Mouse (Mus musculus) midbrain, embryonic 15.5 days (tissue): ENCODE measurements around the gene Cln3. TPM values are rescaled to one million over a fixed set of nuclear protein-coding genes. Genes with fewer than 3 reads are reported as not detected.
A peak's percentile ranks its signal among the peaks of the same experiment; 100 is the strongest.

Source experiments
- ATAC-seq: fragments of 200-750 bp; cut with Nextera tagmentation; replicated peaks from 2 replicates; pipeline ENCODE4 v1.8.0; 2017; ENCODE audit warnings: moderate TSS enrichment
- H3K27ac ChIP-seq: fragments of 300-500 bp; sonication (generic); 2 replicates; pipeline ENCODE4 v1.5.1; 2015; ENCODE audit warnings: mild to moderate bottlenecking, inconsistent platforms
- H3K27me3 ChIP-seq: fragments of 300-500 bp; sonication (generic); replicated peaks from 2 replicates; pipeline ENCODE4 v1.6.1; 2015; ENCODE audit warnings: inconsistent platforms
- H3K36me3 ChIP-seq: fragments of 300-500 bp; sonication (generic); replicated peaks from 2 replicates; pipeline ENCODE4 v1.6.1; 2015; ENCODE audit warnings: inconsistent platforms
- H3K4me1 ChIP-seq: fragments of 300-500 bp; sonication (generic); 2 replicates; pipeline ENCODE4 v1.6.1; 2015; ENCODE audit warnings: inconsistent platforms
- H3K4me2 ChIP-seq: fragments of 300-500 bp; sonication (generic); 2 replicates; pipeline ENCODE4 v1.6.1; 2015; ENCODE audit warnings: inconsistent platforms, mild to moderate bottlenecking, moderate library complexity
- H3K4me3 ChIP-seq: fragments of 300-500 bp; sonication (generic); 2 replicates; pipeline ENCODE4 v1.5.1; 2015; ENCODE audit warnings: mild to moderate bottlenecking, inconsistent platforms
- H3K9ac ChIP-seq: fragments of 300-500 bp; sonication (generic); 2 replicates; pipeline ENCODE4 v1.6.1; 2015; ENCODE audit warnings: mild to moderate bottlenecking, inconsistent platforms
- H3K9me3 ChIP-seq: fragments of 300-500 bp; sonication (generic); 2 replicates; pipeline ENCODE4 v1.6.1; 2016; ENCODE audit warnings: inconsistent platforms
- WGBS: fragments of 180-500 bp; shearing (Covaris S2); methylation state at CpG from one replicate; pipeline ENCODE4 v1.1.7; 2015; ENCODE audit warnings: mixed read lengths; 5-methylcytosine and 5-hydroxymethylcytosine counted together
- polyA plus RNA-seq: library from polyadenylated mRNA; unstranded; fragments of >200 nt; fragmentation: Nextera tagmentation; extraction: Ambion mirVana; gene quantifications from 2 replicates; pipeline ENCODE4 v1.2.1, GENCODE M21; 2015

Cln3 gene
- polyA plus RNA-seq, 1 experiment from 2014 or later = 35.6 TPM

DNA sequence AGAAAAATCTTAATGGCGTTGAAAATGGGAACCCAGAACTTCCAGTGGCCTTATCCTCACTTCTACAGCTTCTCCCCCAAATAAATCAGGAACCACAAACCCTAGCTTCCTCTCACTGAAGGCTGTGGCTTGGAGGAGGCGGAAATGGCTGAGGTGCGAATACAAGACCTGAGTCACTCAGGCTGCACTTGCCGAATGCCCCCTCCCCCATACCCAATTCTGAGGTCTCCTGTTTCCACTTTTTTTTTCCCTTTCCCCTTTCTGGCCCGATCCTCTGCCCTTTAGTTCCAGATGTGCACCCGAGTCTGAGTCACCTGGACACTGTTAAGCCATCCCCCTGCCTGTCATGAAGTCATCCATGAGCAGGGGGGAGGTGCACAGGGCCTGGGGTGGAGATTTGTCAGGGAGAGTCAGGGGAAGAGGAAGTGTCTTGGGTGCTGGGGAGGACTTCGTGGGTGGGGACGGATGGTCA lies 1.1 kb downstream of the Cln3 start, which contains the start of gene Apobr:
Gene Apobr (plus strand): TSS at position 437 of the 472 bp plus-strand sequence.
- Histone ChIP-seq H3K9ac (no peak within 1 kb of the TSS), H3K4me2 (peak within 1 kb of the TSS; percentile 63), H3K27me3 (peaks cover 13% of the 10 kb centered on the region; the same call in 1 of the 2 replicates), H3K36me3 (no peaks in the 10 kb centered on the region), H3K9me3 (no peaks in the 10 kb centered on the region), H3K4me3 (peak within 1 kb of the TSS; percentile 74), H3K4me1 (peaks cover 16% of the 10 kb centered on the region), H3K27ac (peak within 1 kb of the TSS; percentile 92)
- no peak for ATAC-seq
- 83% methylated on average over 8 of the region's 8 CpGs for WGBS

DNA sequence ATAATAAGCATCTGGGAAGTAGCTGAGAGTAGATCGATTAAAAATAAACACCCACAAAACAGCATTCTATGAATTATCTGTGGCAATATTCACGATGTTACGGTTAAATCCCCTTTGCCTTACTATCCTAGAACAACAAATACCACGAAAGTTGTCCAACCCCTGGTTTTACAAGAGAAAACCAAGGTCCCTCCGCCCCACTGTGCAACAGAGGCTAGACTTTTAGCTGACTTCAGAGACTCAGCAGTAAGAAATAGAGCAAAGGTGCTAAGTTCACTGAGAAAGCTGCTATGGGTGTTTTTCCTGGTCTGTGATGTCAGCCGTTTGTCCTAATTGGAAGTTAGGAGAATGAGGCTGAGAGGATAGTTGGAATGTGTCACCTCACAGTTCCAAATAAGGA lies 1.9 kb downstream of the Cln3 start:
- H3K36me3 ChIP-seq = no peaks in the 10 kb centered on the region
- ATAC-seq = no peak
- peak overlapping the region; percentile 63 for H3K4me2 ChIP-seq
- peak overlapping the region; percentile 92 for H3K27ac ChIP-seq
- H3K4me3 ChIP-seq = peak overlapping the region; percentile 74
- WGBS = 65% methylated on average over 6 of the region's 6 CpGs
- H3K9ac ChIP-seq = peak overlapping the region; percentile 21
- no peaks in the 10 kb centered on the region for H3K9me3 ChIP-seq
- H3K27me3 ChIP-seq = peaks cover 13% of the 10 kb centered on the region; the same call in 1 of the 2 replicates
- H3K4me1 ChIP-seq = peaks cover 16% of the 10 kb centered on the region

DNA sequence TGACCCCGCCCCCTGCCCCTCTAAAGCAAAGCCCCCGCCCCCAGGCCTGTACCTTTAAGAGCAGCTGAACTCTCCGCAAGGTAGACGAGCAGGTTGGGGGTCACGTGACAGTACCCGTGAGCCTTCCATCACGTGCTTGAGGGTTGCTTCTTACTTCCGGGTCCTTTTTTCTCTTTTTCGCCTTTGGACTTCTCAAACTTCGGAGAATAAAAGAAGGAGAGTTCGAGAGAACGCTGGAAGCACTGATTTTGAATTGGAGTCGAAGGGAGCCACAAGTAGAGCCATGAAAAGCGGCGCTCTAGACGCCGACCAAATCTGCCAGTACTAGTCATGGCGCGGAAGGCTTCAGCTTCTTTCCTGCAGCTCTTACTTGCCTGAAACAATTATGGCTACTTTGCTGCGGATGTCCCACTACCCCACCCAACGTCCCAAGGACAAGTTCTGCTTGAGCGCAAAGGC lies 2.3 kb downstream of the Cln3 start:
- 1% methylated on average over 22 of the region's 22 CpGs for WGBS
- no peaks in the 10 kb centered on the region for H3K36me3 ChIP-seq

DNA sequence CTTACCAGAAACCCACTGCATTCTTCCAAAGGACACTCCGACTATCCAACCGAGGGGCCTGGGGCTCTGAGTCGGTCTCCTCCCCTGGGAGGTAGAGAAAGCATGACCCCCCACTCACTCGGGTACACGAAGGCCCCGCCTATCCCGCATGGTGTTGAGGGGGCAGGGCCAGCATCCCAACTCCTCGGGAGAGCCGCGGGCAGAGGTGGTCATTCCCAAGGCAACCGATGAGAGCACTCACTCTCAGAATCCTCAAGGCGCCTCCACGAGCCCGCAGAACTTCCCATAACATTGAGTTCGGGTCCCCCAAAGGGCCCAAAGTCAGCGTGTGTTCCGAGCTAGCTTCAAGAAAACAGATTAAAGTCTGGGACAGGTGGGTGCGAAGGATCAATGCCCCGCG lies 2.9 kb downstream of the Cln3 start:
- Histone ChIP-seq H3K27ac (peak overlapping the region; percentile 92; the same call in 1 of the 2 replicates), H3K4me1 (peaks cover 16% of the 10 kb centered on the region)

More for the DNA sequence above, 2.3 kb downstream of the Cln3 start:
- Histone ChIP-seq H3K4me1 (peaks cover 16% of the 10 kb centered on the region), H3K4me3 (peak overlapping the region; percentile 74), H3K9me3 (no peaks in the 10 kb centered on the region), H3K9ac (peak overlapping the region; percentile 21), H3K4me2 (peak overlapping the region; percentile 63), H3K27me3 (peaks cover 13% of the 10 kb centered on the region; the same call in 1 of the 2 replicates), H3K27ac (peak overlapping the region; percentile 92)
- peak; percentile 91 for ATAC-seq

DNA sequence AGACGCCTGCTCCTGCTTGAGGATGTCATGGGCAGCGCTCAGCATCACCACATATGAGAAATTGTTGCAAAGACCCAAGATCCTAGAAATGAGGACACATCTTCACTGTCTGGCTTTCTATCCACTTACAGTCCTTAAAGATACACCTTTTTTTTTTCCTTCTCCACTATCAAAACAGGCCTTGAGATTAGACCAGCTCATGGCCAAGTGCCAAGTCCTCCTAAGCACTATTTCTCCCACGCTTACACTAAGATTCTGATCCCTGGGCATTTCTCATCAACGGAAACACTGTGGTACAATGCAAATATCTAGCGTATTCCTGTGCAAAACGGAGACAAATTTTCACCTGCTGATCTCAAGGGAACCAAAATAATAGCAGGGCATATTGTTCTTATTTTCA lies 4.0 kb downstream of the Cln3 start:
- peaks cover 10% of the 10 kb centered on the region; the same call in 1 of the 2 replicates for H3K27me3 ChIP-seq
- H3K9me3 ChIP-seq = no peaks in the 10 kb centered on the region
- H3K27ac ChIP-seq = no peak overlapping the region
- H3K4me2 ChIP-seq = peak overlapping the region; percentile 20; the same call in 1 of the 2 replicates
- H3K4me3 ChIP-seq = no peak overlapping the region
- no peak for ATAC-seq
- H3K9ac ChIP-seq = no peak overlapping the region
- 87% methylated on average over 6 of the region's 6 CpGs for WGBS
- H3K4me1 ChIP-seq = peaks cover 16% of the 10 kb centered on the region
- H3K36me3 ChIP-seq = no peaks in the 10 kb centered on the region

More for the DNA sequence above, 2.9 kb downstream of the Cln3 start:
- Histone ChIP-seq H3K4me2 (peak overlapping the region; percentile 63), H3K36me3 (no peaks in the 10 kb centered on the region), H3K27me3 (peaks cover 13% of the 10 kb centered on the region; the same call in 1 of the 2 replicates), H3K9me3 (no peaks in the 10 kb centered on the region), H3K4me3 (peak overlapping the region; percentile 74), H3K9ac (peak overlapping the region; percentile 21)
- ATAC-seq = peak; percentile 74
- 2% methylated on average over 20 of the region's 20 CpGs for WGBS

DNA sequence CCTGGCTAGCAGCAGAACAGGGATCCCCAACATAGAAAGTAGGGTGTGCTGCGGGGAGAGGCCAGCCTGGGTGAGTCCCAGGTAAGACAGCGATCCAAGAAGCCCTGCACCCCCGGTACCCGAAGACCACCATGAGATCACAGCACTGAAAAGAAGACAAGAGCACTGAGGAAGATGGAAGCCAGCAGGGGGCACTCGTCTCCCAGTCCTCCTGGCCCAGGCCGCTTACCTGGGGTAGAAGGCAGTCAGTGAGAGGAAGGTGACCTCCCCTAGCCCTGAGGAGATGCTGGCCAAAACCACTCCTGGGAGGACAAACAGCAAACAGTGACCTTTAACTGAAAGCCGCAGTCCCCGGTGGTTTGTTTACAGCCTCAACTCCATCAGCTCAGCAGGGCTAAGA lies 6.4 kb downstream of the Cln3 start:
- Histone ChIP-seq H3K4me3 (no peak overlapping the region), H3K9me3 (no peaks in the 10 kb centered on the region), H3K9ac (no peak overlapping the region), H3K4me1 (peaks cover 16% of the 10 kb centered on the region), H3K36me3 (no peaks in the 10 kb centered on the region; the same call in 1 of the 2 replicates), H3K27me3 (no peaks in the 10 kb centered on the region), H3K27ac (no peak overlapping the region), H3K4me2 (no peak overlapping the region)
- no peak for ATAC-seq
- 60% methylated on average over 8 of the region's 8 CpGs for WGBS

DNA sequence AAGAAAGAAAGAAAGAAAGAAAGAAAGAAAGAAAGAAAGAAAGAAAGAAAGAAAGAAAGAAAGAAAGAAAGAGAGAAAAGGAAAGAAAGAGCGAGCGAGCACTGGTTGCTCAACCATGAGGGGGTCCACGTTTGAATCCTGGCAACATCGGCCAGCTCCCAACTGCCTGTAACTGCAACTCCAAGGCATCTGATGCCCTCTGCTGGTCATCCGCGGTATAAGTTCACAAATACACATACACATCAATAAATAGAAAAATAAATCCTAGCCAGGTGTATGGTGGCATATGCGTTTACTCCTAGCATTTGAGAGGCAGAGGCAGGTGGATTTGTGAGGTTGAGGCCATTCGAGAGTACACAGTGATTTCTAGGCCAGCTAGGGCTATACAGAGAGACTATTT lies 8.7 kb downstream of the Cln3 start:
- H3K9me3 ChIP-seq = no peaks in the 10 kb centered on the region
- ATAC-seq = no peak
- WGBS = 49% methylated on average over 8 of the region's 8 CpGs
- no peak overlapping the region for H3K9ac ChIP-seq
- no peaks in the 10 kb centered on the region for H3K27me3 ChIP-seq
- H3K4me3 ChIP-seq = no peak overlapping the region
- no peak overlapping the region for H3K27ac ChIP-seq
- no peak overlapping the region for H3K4me2 ChIP-seq
- H3K4me1 ChIP-seq = peaks cover 10% of the 10 kb centered on the region
- H3K36me3 ChIP-seq = peaks cover 5% of the 10 kb centered on the region; the same call in 1 of the 2 replicates

DNA sequence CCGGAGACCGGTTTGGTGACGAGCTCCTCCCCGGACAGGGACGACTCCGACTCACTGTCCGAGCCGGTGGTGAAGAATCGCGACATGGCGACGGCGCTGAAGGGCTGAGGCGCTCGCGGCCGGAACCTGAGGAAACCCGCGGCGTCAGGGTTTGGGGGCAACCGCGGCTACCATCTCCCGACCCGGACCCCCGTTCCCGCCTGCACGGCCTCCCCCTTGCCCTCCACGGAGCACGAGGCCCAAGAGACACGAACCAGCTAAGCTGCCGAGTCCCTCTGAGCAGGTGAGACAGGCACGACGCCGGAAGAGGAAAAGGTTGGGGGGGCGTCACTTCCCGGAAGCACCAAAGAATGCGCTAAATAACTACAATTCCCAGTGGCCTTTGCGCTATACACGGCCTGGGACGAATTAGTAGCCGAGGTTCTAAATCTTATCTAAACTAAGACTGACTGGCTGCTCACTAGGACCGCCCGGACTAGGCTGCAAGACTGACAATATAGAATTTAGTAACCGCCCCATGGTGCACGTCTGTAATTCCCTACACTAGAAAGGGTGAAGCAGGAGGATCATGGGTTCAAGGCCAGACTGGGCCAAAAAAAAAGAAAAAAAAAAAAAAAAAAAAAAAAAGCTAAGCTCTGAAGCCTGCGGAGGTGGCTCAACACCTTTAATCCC lies 19.4 kb downstream of the Cln3 start, which contains the start of gene Eif3c:
Gene Eif3c (minus strand): TSS at position 318 of the 672 bp plus-strand sequence.
- under 1% methylated on average over 46 of the region's 46 CpGs for WGBS
- Histone ChIP-seq H3K4me1 (peaks cover 11% of the 10 kb centered on the region), H3K9me3 (no peaks in the 10 kb centered on the region), H3K9ac (peak within 1 kb of the TSS; percentile 87), H3K27ac (peak within 1 kb of the TSS; percentile 85), H3K4me2 (peak within 1 kb of the TSS; percentile 71), H3K36me3 (peaks cover 27% of the 10 kb centered on the region), H3K4me3 (peak within 1 kb of the TSS; percentile 99), H3K27me3 (no peaks in the 10 kb centered on the region)
- peak; percentile 96 for ATAC-seq

DNA sequence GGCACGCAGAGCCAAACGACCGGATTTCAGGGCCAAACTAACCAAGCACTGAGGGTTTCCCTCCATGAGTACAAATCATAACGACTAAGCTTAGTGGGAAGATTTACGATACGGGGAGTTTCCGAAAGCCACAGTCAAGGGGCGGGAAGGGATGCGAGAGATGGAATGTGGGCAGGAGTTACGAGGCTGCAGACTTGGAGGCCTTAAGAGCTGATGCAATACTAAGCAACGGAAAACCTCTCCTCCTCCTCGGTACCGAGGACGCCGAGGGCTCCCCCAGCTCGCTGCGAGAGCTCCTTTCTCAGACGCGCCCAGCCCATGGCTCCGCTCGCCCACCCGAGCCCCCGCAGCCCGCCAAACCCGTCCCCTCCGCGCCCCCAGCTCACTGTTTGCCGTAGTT lies 19.9 kb downstream of the Cln3 start:
- peak; percentile 46 for ATAC-seq
- Histone ChIP-seq H3K9ac (peak overlapping the region; percentile 87), H3K27ac (peak overlapping the region; percentile 85), H3K36me3 (peaks cover 32% of the 10 kb centered on the region), H3K9me3 (no peaks in the 10 kb centered on the region), H3K4me1 (peaks cover 11% of the 10 kb centered on the region), H3K4me3 (peak overlapping the region; percentile 99), H3K4me2 (peak overlapping the region; percentile 71), H3K27me3 (no peaks in the 10 kb centered on the region)
- WGBS = 1% methylated on average over 28 of the region's 28 CpGs

DNA sequence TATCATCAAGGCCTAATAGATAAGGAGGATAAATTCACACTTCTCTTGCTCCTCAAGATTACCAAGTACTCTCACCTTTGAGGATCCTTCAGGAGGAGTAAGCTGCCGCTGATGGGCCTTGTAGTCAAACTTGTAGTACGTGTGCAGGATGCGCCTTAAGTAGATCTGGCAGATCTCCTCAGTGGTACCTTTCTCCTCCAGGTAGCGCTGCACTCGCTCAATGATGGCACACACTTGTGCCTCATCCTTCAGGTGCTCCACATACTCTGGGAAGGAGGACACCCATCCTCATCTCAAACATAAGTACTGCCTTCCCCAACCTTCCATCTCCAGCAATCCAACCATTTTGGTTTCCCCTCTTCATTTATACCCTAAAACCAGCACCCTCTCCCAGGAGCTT lies 29.0 kb downstream of the Cln3 start:
- 95% methylated on average over 5 of the region's 5 CpGs for WGBS
- no peak for ATAC-seq
- H3K27ac ChIP-seq = no peak overlapping the region

DNA sequence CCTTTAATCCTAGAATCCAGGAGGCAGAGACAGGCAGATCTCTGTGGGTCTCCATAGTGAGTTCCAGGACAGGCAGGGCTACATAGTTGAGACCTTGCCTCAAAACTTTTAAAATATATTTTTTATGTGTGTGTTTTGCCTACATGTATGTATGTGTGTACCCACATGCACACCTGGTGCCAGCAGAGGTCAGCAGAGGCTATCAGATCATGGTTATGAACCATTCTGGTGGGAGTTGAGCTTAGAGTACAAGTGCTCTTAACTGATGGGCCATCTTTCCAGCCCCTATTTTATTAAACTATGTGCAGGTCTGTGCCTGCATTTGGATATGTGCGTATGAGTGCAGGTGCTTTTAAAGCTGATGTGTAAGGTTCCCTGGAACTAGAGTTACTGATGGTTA lies 30.8 kb downstream of the Cln3 start:
- no peaks in the 10 kb centered on the region for H3K9me3 ChIP-seq
- 100% methylated on average over 1 of the region's 1 CpGs for WGBS

More for the DNA sequence above, 29.0 kb downstream of the Cln3 start:
- Histone ChIP-seq H3K9ac (no peak overlapping the region), H3K36me3 (peaks cover 85% of the 10 kb centered on the region), H3K27me3 (no peaks in the 10 kb centered on the region), H3K9me3 (no peaks in the 10 kb centered on the region), H3K4me1 (no peaks in the 10 kb centered on the region), H3K4me2 (no peak overlapping the region), H3K4me3 (no peak overlapping the region)

DNA sequence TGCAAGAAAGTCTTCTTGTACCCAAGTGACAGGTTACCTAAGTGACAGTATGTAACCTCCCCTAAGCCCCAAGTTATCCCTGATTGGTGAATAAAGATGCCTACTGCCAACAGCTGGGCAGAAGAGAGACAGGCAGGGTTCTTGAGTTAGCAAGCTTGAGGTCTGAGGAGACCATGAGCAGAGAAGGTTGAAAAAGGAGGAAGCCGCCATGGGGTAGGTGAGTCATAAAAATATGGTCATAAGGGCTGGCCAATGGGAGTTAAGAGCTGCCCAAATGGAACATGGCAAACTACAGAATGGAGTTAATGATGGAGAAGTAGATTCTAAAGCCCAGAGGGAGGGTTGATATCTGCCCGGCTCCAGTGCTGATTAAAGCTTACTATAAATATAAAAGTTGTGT lies 40.0 kb downstream of the Cln3 start:
- no peak overlapping the region for H3K9ac ChIP-seq
- H3K4me3 ChIP-seq = no peak overlapping the region
- no peak overlapping the region for H3K27ac ChIP-seq
- H3K36me3 ChIP-seq = peaks cover 51% of the 10 kb centered on the region
- no peaks in the 10 kb centered on the region for H3K4me1 ChIP-seq
- H3K9me3 ChIP-seq = no peaks in the 10 kb centered on the region
- 90% methylated on average over 2 of the region's 2 CpGs for WGBS
- no peaks in the 10 kb centered on the region for H3K27me3 ChIP-seq
- H3K4me2 ChIP-seq = no peak overlapping the region
- ATAC-seq = no peak

More for the DNA sequence above, 30.8 kb downstream of the Cln3 start:
- Histone ChIP-seq H3K4me2 (no peak overlapping the region), H3K4me1 (no peaks in the 10 kb centered on the region), H3K4me3 (no peak overlapping the region), H3K36me3 (peaks cover 88% of the 10 kb centered on the region), H3K27me3 (no peaks in the 10 kb centered on the region), H3K9ac (no peak overlapping the region), H3K27ac (no peak overlapping the region)
- no peak for ATAC-seq
